Mouse (Mus musculus): ENCODE data around the gene Rnf10. TPM values are rescaled to one million over a fixed set of nuclear protein-coding genes. Genes with fewer than 3 reads are reported as not detected.

Rnf10 gene
- polyA plus RNA-seq, 1 experiment from 2014 or later = 137 TPM

- Histone ChIP-seq H3K4me3 (ENCODE audit: low read depth, low read length) (no peak overlapping the region), H3K4me2 (ENCODE audit: low read depth, low read length) (no peak overlapping the region), H3K36me3 (ENCODE audit: control insufficient read depth, insufficient read depth) (no peaks in the 10 kb centered on the region), H3K27ac (ENCODE audit: low read length) (no peak overlapping the region), H3K9ac (ENCODE audit: low read depth, low read length) (no peak overlapping the region), H3K9me3 (replicated peaks; ENCODE audit: control insufficient read depth, low read length) (no peaks in the 10 kb centered on the region), H3K4me1 (ENCODE audit: control insufficient read depth, low read depth, low read length) (peaks cover 15% of the 10 kb centered on the region), H3K27me3 (ENCODE audit: control insufficient read depth, insufficient read depth, low read depth, low read length) (peaks cover 40% of the 10 kb centered on the region)
- WGBS (ENCODE audit: insufficient replicate concordance) = 76% methylated on average over 14 of the region's 14 CpGs
- ATAC-seq (ENCODE audit: low read depth) = no peak
These were observed 39.5 kb downstream of the Rnf10 start for GRCm38 (mm10) chr5:115233031-115233780.

GRCm38 (mm10) chr5:115232516-115232915 is 40.2 kb downstream of the Rnf10 start:
- 52% methylated on average over 6 of the region's 6 CpGs for WGBS (ENCODE audit: insufficient replicate concordance)

GRCm38 (mm10) chr5:115231552-115232120 is 41.1 kb downstream of the Rnf10 start:
- Histone ChIP-seq H3K9ac (ENCODE audit: low read depth, low read length) (no peak overlapping the region), H3K9me3 (replicated peaks; ENCODE audit: control insufficient read depth, low read length) (no peaks in the 10 kb centered on the region), H3K27ac (ENCODE audit: low read length) (no peak overlapping the region), H3K4me3 (ENCODE audit: low read depth, low read length) (no peak overlapping the region), H3K27me3 (ENCODE audit: control insufficient read depth, insufficient read depth, low read depth, low read length) (peaks cover 44% of the 10 kb centered on the region), H3K4me2 (ENCODE audit: low read depth, low read length) (no peak overlapping the region), H3K36me3 (ENCODE audit: control insufficient read depth, insufficient read depth) (no peaks in the 10 kb centered on the region), H3K4me1 (ENCODE audit: control insufficient read depth, low read depth, low read length) (peaks cover 11% of the 10 kb centered on the region)
- no peak for ATAC-seq (ENCODE audit: low read depth)
- WGBS (ENCODE audit: insufficient replicate concordance) = 32% methylated on average over 16 of the region's 16 CpGs

More at GRCm38 (mm10) chr5:115232516-115232915, 40.2 kb downstream of the Rnf10 start:
- no peak overlapping the region for H3K9ac ChIP-seq (ENCODE audit: low read depth, low read length)
- peaks cover 44% of the 10 kb centered on the region for H3K27me3 ChIP-seq (ENCODE audit: control insufficient read depth, insufficient read depth, low read depth, low read length)
- peaks cover 14% of the 10 kb centered on the region for H3K4me1 ChIP-seq (ENCODE audit: control insufficient read depth, low read depth, low read length)
- no peak overlapping the region for H3K4me3 ChIP-seq (ENCODE audit: low read depth, low read length)
- H3K27ac ChIP-seq (ENCODE audit: low read length) = no peak overlapping the region
- ATAC-seq (ENCODE audit: low read depth) = no peak
- H3K36me3 ChIP-seq (ENCODE audit: control insufficient read depth, insufficient read depth) = no peaks in the 10 kb centered on the region
- H3K9me3 ChIP-seq (replicated peaks; ENCODE audit: control insufficient read depth, low read length) = no peaks in the 10 kb centered on the region
- no peak overlapping the region for H3K4me2 ChIP-seq (ENCODE audit: low read depth, low read length)

GRCm38 (mm10) chr5:115230830-115231551 is 41.7 kb downstream of the Rnf10 start:
- Histone ChIP-seq H3K4me3 (ENCODE audit: low read depth, low read length) (no peak overlapping the region), H3K27me3 (ENCODE audit: control insufficient read depth, insufficient read depth, low read depth, low read length) (peaks cover 40% of the 10 kb centered on the region), H3K27ac (ENCODE audit: low read length) (no peak overlapping the region), H3K9ac (ENCODE audit: low read depth, low read length) (no peak overlapping the region), H3K9me3 (replicated peaks; ENCODE audit: control insufficient read depth, low read length) (no peaks in the 10 kb centered on the region), H3K4me2 (ENCODE audit: low read depth, low read length) (no peak overlapping the region), H3K4me1 (ENCODE audit: control insufficient read depth, low read depth, low read length) (peaks cover 9% of the 10 kb centered on the region), H3K36me3 (ENCODE audit: control insufficient read depth, insufficient read depth) (no peaks in the 10 kb centered on the region)
- no peak for ATAC-seq (ENCODE audit: low read depth)
- 53% methylated on average over 15 of the region's 15 CpGs for WGBS (ENCODE audit: insufficient replicate concordance)

- H3K9ac ChIP-seq (ENCODE audit: low read depth, low read length) = no peak overlapping the region
- H3K4me1 ChIP-seq (ENCODE audit: control insufficient read depth, low read depth, low read length) = no peaks in the 10 kb centered on the region
- no peak overlapping the region for H3K27ac ChIP-seq (ENCODE audit: low read length)
- no peaks in the 10 kb centered on the region for H3K36me3 ChIP-seq (ENCODE audit: control insufficient read depth, insufficient read depth)
- H3K4me3 ChIP-seq (ENCODE audit: low read depth, low read length) = no peak overlapping the region
- 52% methylated on average over 3 of the region's 3 CpGs for WGBS (ENCODE audit: insufficient replicate concordance)
- H3K4me2 ChIP-seq (ENCODE audit: low read depth, low read length) = no peak overlapping the region
- peaks cover 3% of the 10 kb centered on the region; the same call in 1 of the 2 replicates for H3K27me3 ChIP-seq (ENCODE audit: control insufficient read depth, insufficient read depth, low read depth, low read length)
- ATAC-seq (ENCODE audit: low read depth) = no peak
- H3K9me3 ChIP-seq (replicated peaks; ENCODE audit: control insufficient read depth, low read length) = peaks cover 8% of the 10 kb centered on the region
These were observed 50.2 kb downstream of the Rnf10 start for GRCm38 (mm10) chr5:115222485-115222884.

- ATAC-seq (ENCODE audit: low read depth) = no peak
- peaks cover 9% of the 10 kb centered on the region for H3K27me3 ChIP-seq (ENCODE audit: control insufficient read depth, insufficient read depth, low read depth, low read length)
- peaks cover 8% of the 10 kb centered on the region for H3K9me3 ChIP-seq (replicated peaks; ENCODE audit: control insufficient read depth, low read length)
- no peak overlapping the region for H3K4me3 ChIP-seq (ENCODE audit: low read depth, low read length)
- no peaks in the 10 kb centered on the region for H3K4me1 ChIP-seq (ENCODE audit: control insufficient read depth, low read depth, low read length)
- H3K4me2 ChIP-seq (ENCODE audit: low read depth, low read length) = no peak overlapping the region
- no peaks in the 10 kb centered on the region for H3K36me3 ChIP-seq (ENCODE audit: control insufficient read depth, insufficient read depth)
- WGBS (ENCODE audit: insufficient replicate concordance) = 37% methylated on average over 13 of the region's 13 CpGs
- no peak overlapping the region for H3K27ac ChIP-seq (ENCODE audit: low read length)
- no peak overlapping the region for H3K9ac ChIP-seq (ENCODE audit: low read depth, low read length)
These were observed 51.6 kb downstream of the Rnf10 start for GRCm38 (mm10) chr5:115220931-115221640.

GRCm38 (mm10) chr5:115217998-115218397 is 54.7 kb downstream of the Rnf10 start:
- no peak for ATAC-seq (ENCODE audit: low read depth)
- no peaks in the 10 kb centered on the region for H3K4me1 ChIP-seq (ENCODE audit: control insufficient read depth, low read depth, low read length)
- peaks cover 8% of the 10 kb centered on the region for H3K9me3 ChIP-seq (replicated peaks; ENCODE audit: control insufficient read depth, low read length)
- no peaks in the 10 kb centered on the region for H3K36me3 ChIP-seq (ENCODE audit: control insufficient read depth, insufficient read depth)
- no peak overlapping the region for H3K9ac ChIP-seq (ENCODE audit: low read depth, low read length)
- WGBS (ENCODE audit: insufficient replicate concordance) = 60% methylated on average over 12 of the region's 12 CpGs
- H3K27ac ChIP-seq (ENCODE audit: low read length) = no peak overlapping the region
- H3K4me3 ChIP-seq (ENCODE audit: low read depth, low read length) = no peak overlapping the region
- peaks cover 34% of the 10 kb centered on the region for H3K27me3 ChIP-seq (ENCODE audit: control insufficient read depth, insufficient read depth, low read depth, low read length)
- no peak overlapping the region for H3K4me2 ChIP-seq (ENCODE audit: low read depth, low read length)

GRCm38 (mm10) chr5:115215273-115216185 is 57.2 kb downstream of the Rnf10 start:
- H3K27ac ChIP-seq (ENCODE audit: low read length) = no peak overlapping the region
- peaks cover 33% of the 10 kb centered on the region for H3K27me3 ChIP-seq (ENCODE audit: control insufficient read depth, insufficient read depth, low read depth, low read length)
- no peak for ATAC-seq (ENCODE audit: low read depth)
- no peaks in the 10 kb centered on the region for H3K36me3 ChIP-seq (ENCODE audit: control insufficient read depth, insufficient read depth)
- H3K9me3 ChIP-seq (replicated peaks; ENCODE audit: control insufficient read depth, low read length) = peaks cover 3% of the 10 kb centered on the region; the same call in 1 of the 2 replicates
- WGBS (ENCODE audit: insufficient replicate concordance) = 24% methylated on average over 27 of the region's 27 CpGs
- no peak overlapping the region for H3K9ac ChIP-seq (ENCODE audit: low read depth, low read length)
- no peaks in the 10 kb centered on the region for H3K4me1 ChIP-seq (ENCODE audit: control insufficient read depth, low read depth, low read length)
- H3K4me2 ChIP-seq (ENCODE audit: low read depth, low read length) = no peak overlapping the region
- H3K4me3 ChIP-seq (ENCODE audit: low read depth, low read length) = no peak overlapping the region
